Mouse (Mus musculus) layer of hippocampus, adult 2 months (tissue): Measurements from ENCODE around the gene Sh3gl1. TPM values are rescaled to one million over a fixed set of nuclear protein-coding genes. Genes with fewer than 3 reads are reported as not detected.
"Not testable (repeated sequence)": the region's sequence is repeated elsewhere in the genome, so short reads cannot be mapped to it uniquely, and the experiment has no call there.

Source experiments
- DNase-seq, 2 experiments: peaks; one replicate each; pipeline ENCODE4 v3.0.0; 2022; ENCODE audit warnings: low spot score in 2 of 2
- H3K27ac ChIP-seq: fragments of 200-600 bp; 2 replicates; pipeline ENCODE4 v1.8.1; 2022
- H3K4me3 ChIP-seq: fragments of 200-600 bp; 2 replicates; pipeline ENCODE4 v1.8.1; 2022; ENCODE audit warnings: mild to moderate bottlenecking
- CTCF ChIP-seq: fragments of 200-600 bp; conservative IDR thresholded peaks from 2 replicates; pipeline ENCODE4 v1.8.1; 2022; ENCODE audit warnings: antibody characterized with exemption, mild to moderate bottlenecking, moderate library complexity
- long read RNA-seq, 2 experiments: library from polyadenylated mRNA; stranded (forward); transcript quantifications; one replicate each; pipeline ENCODE4 v2.0.0; 2021; ENCODE audit warnings: borderline mapping rate in 2 of 2
- total RNA-seq, 2 experiments: library from RNA; stranded (reverse); gene quantifications; 2 replicates each; pipeline ENCODE4 v1.2.3; 2021

The Sh3gl1 gene
- 10 to 100 TPM; 63.0 to 69.7 TPM for total RNA-seq
- long read RNA-seq, experiment 1, transcript Sh3gl1-201 (10 exons, 2,073 nt) = major isoform, 66 of 95 reads
- long read RNA-seq, experiment 1, partial matches to known transcripts = 2 of 95 reads
- long read RNA-seq, experiment 1, other reads (novel, unspliced or antisense) = 25 of 95 reads
- long read RNA-seq, experiment 2, transcript Sh3gl1-201 (10 exons, 2,073 nt) = major isoform, 86 of 118 reads
- long read RNA-seq, experiment 2, partial matches to known transcripts = 2 of 118 reads
- long read RNA-seq, experiment 2, other reads (novel, unspliced or antisense) = 26 of 118 reads

DNA sequence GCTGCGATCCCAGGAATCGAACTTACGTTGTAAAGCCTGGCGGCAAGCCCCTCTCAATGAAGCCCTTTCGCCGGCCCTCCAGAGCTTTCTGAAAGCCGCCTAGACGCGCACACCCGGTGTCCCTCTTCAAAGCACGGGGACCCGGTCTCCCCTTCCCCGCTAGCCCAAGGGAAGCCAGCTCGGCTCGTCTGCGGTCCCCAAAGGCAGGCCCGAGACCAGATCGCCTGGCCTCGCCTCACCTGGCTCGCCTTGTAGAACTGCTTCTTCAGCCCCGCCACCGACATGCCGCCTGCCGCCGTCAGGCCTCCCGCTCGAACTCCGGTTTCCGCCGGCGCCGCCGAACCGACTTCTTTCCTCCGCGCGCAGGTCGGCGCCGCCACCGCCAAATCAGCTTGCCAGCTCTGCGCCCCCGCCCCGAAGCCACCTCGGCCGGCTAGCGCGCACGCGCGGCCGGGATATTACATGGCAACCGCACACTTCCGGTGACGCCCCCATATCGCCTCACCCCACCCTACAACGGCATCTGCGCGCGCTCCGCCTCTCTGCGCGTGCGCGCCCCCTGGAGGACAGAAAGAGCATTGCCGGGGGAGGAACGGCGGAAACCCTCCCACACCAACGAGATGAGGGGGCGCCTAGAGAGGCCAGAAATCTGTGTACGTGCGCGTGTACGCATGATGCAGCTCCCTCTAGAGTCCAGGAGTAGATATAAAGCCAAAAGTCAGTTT, at the start of gene Sh3gl1:
TSS of gene Sh3gl1 (minus strand) at position 460 of the 725 bp plus-strand sequence.
- H3K27ac ChIP-seq = peak within 1 kb of the TSS; percentile 96
- peak; percentile 96 for TF ChIP-seq CTCF
- peak; percentile 99 to 100 for DNase-seq
- H3K4me3 ChIP-seq = peak within 1 kb of the TSS; percentile 100

DNA sequence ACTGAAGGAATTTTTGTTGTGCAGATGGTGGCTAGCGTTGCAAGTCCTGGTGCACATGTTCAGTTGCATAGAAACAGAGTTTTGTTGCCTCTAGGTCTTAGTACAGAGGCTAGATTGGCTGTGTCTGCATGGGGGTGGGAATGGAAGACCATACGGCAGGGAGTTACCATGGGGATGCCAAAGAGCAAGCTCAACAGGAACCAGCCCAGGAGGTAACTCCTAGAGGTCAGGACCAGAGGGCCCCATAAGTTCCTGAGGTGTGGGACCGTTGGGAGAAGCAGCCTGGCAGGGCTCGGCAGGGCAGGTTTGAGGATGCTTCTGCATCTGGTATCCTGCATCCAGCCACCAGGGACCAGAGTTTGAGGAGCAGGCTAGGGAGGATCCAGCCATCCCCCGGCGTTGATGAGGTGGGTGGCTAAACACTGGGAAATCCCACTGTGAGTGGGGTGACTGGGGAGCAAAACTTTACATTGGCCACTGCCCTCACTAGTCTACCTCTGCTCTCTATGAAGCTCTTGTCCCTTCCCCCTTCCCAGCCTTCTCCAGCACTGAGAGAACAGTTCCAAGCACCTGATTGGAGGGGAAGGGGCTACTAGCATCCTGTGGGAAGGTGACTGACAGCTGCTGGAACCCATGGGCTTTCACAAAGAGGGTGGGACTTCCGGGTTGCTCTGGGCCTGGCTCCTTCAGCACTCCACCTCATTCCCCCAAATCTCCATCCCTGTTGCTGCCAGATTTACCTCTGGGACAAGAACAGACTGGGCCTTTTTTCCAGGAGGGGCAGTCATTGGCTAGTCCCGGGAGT, 44.5 kb upstream of the Sh3gl1 start:
- peak overlapping the region; percentile 82 for H3K4me3 ChIP-seq
- H3K27ac ChIP-seq = peak overlapping the region; percentile 88
- peak; percentile 27 for TF ChIP-seq CTCF
- DNase-seq = peak; percentile 59 to 76

DNA sequence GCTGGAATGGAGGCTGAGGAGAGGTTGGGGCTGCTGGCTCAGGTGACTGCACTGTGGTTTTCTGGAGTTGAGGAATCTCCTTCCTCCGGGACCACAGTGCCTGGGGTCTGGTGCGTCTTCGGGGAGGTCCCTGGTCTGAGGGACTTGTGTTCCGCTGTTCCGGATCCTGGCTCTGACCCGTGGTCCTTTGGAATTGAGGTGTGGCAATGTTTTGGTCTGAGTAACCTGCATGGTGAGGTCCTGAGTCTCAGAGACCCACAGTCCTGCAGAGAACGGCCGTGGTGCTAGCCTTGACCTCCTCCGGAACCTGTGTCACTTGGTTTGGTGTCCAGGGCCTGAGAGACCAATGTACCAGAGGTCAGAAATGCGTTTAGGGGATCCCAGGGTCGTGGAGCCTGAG, 43.5 kb upstream of the Sh3gl1 start:
- no peak for DNase-seq
- Histone ChIP-seq H3K4me3 (peak overlapping the region; percentile 82), H3K27ac (peak overlapping the region; percentile 88)
- TF ChIP-seq CTCF = no peak

DNA sequence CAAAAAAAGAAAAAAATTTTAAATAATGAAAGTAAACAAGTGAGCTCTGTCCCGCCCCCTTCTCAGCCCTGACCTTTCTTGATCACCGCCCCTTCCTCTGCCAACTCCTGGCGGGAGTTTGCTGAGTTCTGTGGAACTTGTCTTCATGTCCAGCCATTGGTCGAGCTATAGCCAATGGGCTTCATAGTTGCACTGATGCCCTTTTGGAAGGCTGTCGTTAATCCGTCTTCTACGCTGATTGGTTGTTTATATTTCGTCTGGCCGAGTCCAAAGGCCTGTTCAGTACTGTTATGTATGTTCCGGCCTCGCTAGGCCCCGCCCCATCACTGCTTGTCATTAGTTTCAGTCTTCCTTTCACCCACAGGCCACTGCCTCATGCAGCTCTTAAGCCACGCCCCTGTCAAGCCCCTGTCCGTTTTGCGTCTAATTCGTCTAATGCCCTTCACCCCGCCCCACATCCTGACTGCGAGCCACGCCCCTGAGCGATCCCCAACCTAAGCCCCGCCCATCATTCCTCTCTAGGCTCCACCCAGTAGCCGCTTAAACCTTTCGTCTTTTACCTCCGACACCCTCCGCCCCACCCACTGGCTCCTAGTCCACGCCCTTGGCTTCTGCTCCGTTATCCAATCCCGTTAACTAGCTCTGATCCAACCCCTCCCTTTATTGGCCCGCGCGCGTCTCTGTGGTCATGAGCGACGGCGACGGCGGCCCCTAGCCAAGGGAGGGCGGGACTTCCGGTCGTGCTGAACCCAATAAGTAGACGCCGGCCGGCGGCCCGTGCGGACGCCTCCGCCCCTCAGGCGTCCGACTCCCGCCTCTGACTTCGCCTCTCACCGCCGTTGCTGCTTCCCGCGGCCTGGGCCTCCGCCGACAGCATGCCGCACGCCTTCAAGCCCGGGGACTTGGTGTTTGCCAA, 42.7 kb upstream of the Sh3gl1 start, which contains the start of gene Hdgfl2:
TSS of gene Hdgfl2 (plus strand) at position 755 of the 916 bp plus-strand sequence.
- Histone ChIP-seq H3K4me3 (peak within 1 kb of the TSS; percentile 82), H3K27ac (peak within 1 kb of the TSS; percentile 88)
- DNase-seq = peak; percentile 98 to 100
- no peak for TF ChIP-seq CTCF

DNA sequence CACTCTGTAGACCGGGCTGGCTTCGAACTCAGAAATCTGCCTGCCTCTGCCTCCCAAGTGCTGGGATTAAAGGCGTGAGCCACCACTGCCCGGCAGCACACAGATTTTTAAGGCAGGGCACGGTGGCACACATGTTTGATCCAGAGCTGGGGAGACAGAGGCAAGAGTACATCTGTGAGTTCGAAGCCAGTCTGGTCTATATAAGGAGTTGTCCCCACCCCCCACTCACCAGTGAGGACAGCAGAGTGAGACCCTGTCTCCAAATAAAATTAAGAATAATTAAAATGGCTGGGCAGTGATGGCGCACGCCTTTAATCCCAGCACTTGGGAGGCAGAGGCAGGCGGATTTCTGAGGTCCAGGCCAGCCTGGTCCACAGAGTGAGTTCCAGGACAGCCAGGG, 41.9 kb upstream of the Sh3gl1 start:
- DNase-seq = not testable (repeated sequence)
- H3K27ac ChIP-seq = peak overlapping the region; percentile 78
- peak overlapping the region; percentile 44 for H3K4me3 ChIP-seq

DNA sequence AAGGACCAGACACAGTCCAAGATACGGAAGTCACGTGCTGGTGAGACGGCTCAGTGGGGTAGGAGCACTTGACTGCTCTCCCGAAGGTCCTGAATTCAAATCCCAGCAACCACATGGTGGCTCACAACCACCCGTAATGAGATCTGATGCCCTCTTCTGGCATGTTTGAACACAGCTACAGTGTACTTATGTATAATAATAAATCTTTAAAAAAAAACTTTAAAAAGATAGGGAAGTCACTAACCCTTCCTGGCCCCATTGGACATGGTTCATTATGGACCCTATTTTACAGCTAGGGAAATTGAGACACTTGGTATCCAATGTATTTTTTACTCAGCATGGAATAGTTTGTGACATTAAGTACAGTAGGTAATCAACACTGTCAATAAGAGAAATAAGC, 41.1 kb upstream of the Sh3gl1 start:
- peak; percentile 32; the same call in 1 of the 2 replicates for TF ChIP-seq CTCF
- no peak for DNase-seq
- H3K27ac ChIP-seq = no peak overlapping the region
- H3K4me3 ChIP-seq = no peak overlapping the region

DNA sequence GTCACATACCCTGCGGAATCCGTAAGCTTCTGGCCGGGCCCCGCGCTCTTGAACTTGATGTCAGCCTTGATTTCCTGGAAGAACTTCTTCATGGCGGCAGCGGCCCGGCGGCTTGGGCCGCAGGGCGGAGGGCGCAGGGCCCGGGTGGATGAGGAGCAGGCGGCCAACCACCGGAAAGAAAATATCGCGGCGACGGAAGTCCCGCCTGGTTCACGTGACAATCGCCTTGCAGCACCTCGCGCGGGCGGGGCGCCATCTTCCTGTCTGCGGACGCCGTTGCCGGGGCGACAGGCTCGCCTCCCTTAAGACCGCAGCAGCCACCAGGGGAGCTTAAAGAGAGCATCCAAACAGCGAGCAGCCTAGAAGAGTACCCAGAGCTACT, 38.4 kb upstream of the Sh3gl1 start, which contains the start of gene Ubxn6:
TSS of gene Ubxn6 (minus strand) at position 202 of the 382 bp plus-strand sequence.
- peak within 1 kb of the TSS; percentile 90 for H3K27ac ChIP-seq
- peak; percentile 97 to 99 for DNase-seq
- TF ChIP-seq CTCF = peak; percentile 73
- H3K4me3 ChIP-seq = peak within 1 kb of the TSS; percentile 94

DNA sequence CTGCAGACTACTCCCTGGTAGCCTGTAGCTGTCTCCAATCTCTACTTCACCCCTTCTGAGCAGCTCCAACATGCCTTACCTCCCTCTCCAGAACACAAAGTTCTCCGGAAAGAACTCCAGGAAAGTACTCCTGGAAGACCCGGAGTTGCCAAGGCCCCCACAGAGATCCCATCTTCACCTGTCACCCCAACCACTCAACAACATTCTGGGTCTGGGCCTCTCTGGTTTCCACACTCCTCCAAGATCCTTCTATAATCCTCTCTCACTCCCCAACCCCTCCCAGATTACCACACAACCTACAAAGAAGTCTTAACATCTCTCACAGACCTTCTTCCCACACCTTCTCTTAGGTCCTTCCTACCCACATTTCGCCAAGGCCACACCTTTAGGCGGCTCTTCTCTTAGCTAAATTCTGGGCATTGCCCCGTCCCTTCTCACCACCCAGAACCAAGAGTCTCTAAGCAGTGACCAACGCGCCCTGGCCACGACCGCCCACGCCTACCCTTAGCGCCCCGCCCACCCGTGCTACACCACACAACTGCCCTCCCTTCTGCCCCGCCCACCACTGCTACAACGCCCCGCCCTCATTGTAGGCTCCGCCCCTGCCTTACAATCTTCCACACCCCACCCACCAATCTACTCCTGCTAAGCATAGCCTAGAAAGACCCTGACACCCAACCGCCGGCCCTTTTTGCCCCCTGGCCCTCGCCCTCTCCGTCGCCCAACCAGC, 37.8 kb upstream of the Sh3gl1 start:
- TF ChIP-seq CTCF = no peak
- Histone ChIP-seq H3K4me3 (peak overlapping the region; percentile 94), H3K27ac (peak overlapping the region; percentile 90)
- DNase-seq = peak; percentile 55 to 65

DNA sequence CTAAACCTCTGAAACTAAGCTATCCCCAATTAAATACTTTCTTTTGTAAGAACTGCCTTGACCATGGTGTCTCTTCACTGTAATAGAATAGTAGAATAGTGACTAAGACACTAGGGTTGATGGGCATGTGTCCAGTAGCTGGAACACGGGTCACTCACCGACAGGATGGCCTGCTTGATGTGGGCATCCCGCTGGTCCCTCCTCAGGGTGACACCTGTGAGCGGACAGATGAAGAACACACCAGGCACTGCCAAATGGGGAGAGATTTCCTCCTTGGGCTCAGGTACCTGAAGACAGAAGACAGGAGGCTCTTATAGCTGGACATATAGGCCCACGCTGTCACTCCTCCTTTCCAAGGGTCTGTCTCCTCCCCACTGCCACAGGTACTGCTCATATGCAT, 35.8 kb upstream of the Sh3gl1 start:
- Histone ChIP-seq H3K4me3 (no peak overlapping the region), H3K27ac (no peak overlapping the region)
- DNase-seq = no peak
- no peak for TF ChIP-seq CTCF

DNA sequence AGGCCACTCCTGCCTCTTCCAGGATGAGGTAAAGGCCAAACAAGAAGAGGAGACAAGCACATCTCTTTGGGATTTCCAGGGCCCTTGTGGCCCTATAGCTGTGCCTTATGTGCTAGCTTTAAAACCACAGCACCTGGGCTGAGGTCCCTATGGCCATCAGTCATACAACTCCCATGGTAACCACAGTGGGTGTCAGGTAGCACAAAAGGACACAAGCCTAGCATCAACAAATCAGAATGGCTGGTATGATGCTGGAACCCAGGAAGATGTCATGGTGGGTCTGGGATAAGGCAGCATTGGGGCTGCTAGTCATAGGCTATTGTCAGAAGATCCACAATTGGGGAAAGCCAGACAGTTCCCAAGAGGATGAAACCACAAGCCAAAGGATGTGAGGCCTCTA, 34.7 kb upstream of the Sh3gl1 start:
- no peak overlapping the region for H3K27ac ChIP-seq
- TF ChIP-seq CTCF = no peak
- H3K4me3 ChIP-seq = no peak overlapping the region
- DNase-seq = no peak

DNA sequence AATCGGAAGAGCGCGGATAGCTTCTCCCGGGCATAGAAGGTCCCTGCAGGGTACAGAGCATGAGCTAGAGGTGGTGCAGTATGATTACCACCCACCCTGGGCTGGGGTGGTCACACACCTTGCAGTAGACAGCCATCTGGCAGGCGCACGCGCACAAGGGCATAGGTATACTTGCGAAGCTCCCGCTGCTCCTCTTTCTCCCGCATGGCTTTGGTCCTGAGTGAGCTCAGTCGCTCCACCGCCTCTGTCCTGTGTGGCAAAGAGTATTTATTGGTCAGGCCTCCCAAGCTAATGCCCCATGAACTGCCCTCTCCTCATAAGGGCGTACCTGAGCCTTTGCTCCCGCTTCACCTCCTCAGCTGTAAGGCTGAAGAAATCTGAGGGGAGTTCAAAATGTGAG, 32.6 kb upstream of the Sh3gl1 start:
- no peak for DNase-seq
- no peak overlapping the region for H3K4me3 ChIP-seq
- H3K27ac ChIP-seq = no peak overlapping the region
- no peak for TF ChIP-seq CTCF

DNA sequence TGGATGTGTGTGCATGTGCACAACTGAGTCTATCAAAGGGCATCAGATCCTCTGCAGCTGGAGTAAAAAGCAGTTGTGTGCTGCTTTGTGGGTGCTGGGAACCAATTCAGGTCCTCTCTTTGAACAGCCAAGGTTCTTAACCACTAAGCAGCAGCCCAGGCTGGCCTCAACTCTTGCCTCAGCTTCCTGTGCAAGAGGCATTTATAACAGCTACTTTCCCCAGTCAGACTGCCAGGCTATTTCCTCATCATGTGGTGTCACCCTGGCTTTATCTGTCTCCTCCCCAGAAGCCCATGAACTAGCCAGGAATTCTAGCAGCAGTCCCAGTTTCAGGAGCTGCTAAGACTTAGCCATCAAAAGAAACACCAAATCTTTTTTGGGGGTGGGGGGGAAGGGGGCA, 30.0 kb upstream of the Sh3gl1 start:
- DNase-seq = no peak
- TF ChIP-seq CTCF = no peak
- H3K27ac ChIP-seq = no peak overlapping the region
- H3K4me3 ChIP-seq = no peak overlapping the region
